Mouse (Mus musculus) hindbrain, embryonic 13.5 days (tissue): ENCODE data around the gene Dkk3. TPM values are rescaled to one million over a fixed set of nuclear protein-coding genes. Genes with fewer than 3 reads are reported as not detected.

Source experiments
- ATAC-seq: fragments of 200-750 bp; cut with Nextera tagmentation; 2 replicates; pipeline ENCODE4 v1.8.0; 2017; ENCODE audit warnings: moderate TSS enrichment; ENCODE audit not compliant: low FRiP score
- H3K27ac ChIP-seq: fragments of 300-500 bp; sonication (generic); 2 replicates; pipeline ENCODE4 v1.5.1; 2015; ENCODE audit warnings: inconsistent platforms, mild to moderate bottlenecking, moderate library complexity
- H3K27me3 ChIP-seq: fragments of 300-500 bp; sonication (generic); 2 replicates; pipeline ENCODE4 v1.6.1; 2015; ENCODE audit warnings: mild to moderate bottlenecking, inconsistent platforms
- H3K36me3 ChIP-seq: fragments of 300-500 bp; sonication (generic); 2 replicates; pipeline ENCODE4 v1.6.1; 2015; ENCODE audit warnings: mild to moderate bottlenecking, inconsistent platforms
- H3K4me1 ChIP-seq: fragments of 300-500 bp; sonication (generic); replicated peaks from 2 replicates; pipeline ENCODE4 v1.6.1; 2015; ENCODE audit warnings: inconsistent platforms
- H3K4me2 ChIP-seq: fragments of 300-500 bp; sonication (generic); 2 replicates; pipeline ENCODE4 v1.6.1; 2015; ENCODE audit warnings: inconsistent platforms, mild to moderate bottlenecking, moderate library complexity
- H3K4me3 ChIP-seq: fragments of 300-500 bp; sonication (generic); 2 replicates; pipeline ENCODE4 v1.5.1; 2015; ENCODE audit warnings: mild to moderate bottlenecking, inconsistent platforms
- H3K9ac ChIP-seq: fragments of 300-500 bp; sonication (generic); 2 replicates; pipeline ENCODE4 v1.6.1; 2015; ENCODE audit warnings: mild to moderate bottlenecking, inconsistent platforms
- H3K9me3 ChIP-seq: fragments of 300-500 bp; sonication (generic); 2 replicates; pipeline ENCODE4 v1.6.1; 2016; ENCODE audit warnings: inconsistent platforms
- WGBS: fragments of 180-500 bp; shearing (Covaris S2); methylation state at CpG from one replicate; pipeline ENCODE4 v1.1.7; 2015; 5-methylcytosine and 5-hydroxymethylcytosine counted together
- polyA plus RNA-seq: library from polyadenylated mRNA; unstranded; fragments of >200 nt; fragmentation: Nextera tagmentation; extraction: Ambion mirVana; gene quantifications from 2 replicates; pipeline ENCODE4 v1.2.1, GENCODE M21; 2015

Dkk3 gene
- polyA plus RNA-seq, 1 experiment from 2014 or later, result 33.4 TPM

DNA sequence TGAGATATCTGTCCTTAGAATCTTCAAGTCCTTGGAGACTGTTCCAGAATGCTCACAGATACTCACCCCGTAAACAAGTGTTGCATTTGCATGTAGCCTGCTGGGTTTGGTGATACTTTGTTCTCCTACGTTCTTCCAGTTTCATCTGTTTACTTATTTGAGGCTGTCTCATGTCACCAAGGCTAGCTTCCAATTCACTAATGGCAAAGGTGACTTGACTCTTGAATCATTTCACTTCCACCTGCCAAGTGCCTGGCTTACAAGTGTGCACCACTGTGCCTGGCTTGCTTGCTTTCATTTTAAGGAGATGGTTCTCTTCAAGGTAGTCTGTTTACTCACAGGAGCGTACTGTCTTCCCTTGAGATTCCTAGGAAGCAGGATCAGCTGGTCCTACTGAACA lies 5.6 kb upstream of the Dkk3 start:
- ATAC-seq, result no peak
- Histone ChIP-seq H3K27ac (no peak overlapping the region), H3K9ac (no peak overlapping the region), H3K4me3 (no peak overlapping the region), H3K4me1 (no peaks in the 10 kb centered on the region), H3K4me2 (no peak overlapping the region), H3K9me3 (no peaks in the 10 kb centered on the region), H3K27me3 (0 out of 2 replicates have a peak, but pooled peaks cover 8% of the 10 kb centered on the region), H3K36me3 (no peaks in the 10 kb centered on the region)
- 87% methylated on average over 3 of the region's 3 CpGs for WGBS

DNA sequence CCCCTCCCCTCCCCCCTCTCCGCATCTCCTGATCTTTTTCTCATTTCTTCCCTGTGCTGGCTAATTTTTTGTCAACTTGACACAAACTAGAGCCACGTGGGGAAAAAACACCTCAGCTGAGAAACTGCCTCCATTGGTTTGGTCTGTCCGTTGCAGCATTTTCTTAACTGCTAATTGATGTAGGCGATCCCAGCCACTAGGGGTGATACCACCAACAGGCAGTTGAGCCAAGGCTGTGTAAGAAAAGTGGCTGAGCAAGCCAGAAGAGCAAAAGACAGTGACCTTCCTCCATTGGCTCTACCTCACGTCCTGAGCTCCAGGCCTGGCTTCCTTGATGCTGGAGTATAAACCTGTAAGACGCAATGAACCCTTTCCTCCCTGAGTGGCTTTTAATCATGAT lies 978 bp upstream of the Dkk3 start:
- H3K9me3 ChIP-seq, result no peaks in the 10 kb centered on the region
- H3K9ac ChIP-seq, result no peak overlapping the region
- no peak overlapping the region for H3K27ac ChIP-seq
- no peak overlapping the region for H3K4me3 ChIP-seq
- peaks cover 29% of the 10 kb centered on the region; the same call in 1 of the 2 replicates for H3K27me3 ChIP-seq
- H3K4me1 ChIP-seq, result peaks cover 25% of the 10 kb centered on the region
- no peaks in the 10 kb centered on the region for H3K36me3 ChIP-seq
- no peak overlapping the region for H3K4me2 ChIP-seq
- ATAC-seq, result no peak
- 29% methylated on average over 5 of the region's 6 CpGs for WGBS

DNA sequence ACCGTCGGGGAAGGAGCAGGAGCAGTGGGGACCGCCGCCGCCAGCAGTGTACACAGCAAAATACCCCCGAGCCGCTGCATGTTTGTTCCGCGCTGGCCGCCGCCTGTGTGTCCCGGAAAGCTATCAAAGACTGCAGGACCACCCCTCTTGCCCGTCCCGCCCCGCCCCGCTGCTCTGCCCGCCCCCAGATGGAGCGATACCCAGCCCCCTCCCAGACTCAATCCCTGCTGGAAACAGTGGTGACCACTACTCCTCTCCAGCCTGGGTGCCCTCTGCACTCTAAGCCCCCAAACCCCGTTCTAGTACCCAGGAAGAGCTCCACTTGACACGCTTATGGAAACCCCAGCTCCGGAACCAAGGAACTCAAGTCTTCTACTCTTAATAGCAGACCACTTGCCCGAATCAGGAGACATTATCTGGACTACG lies 528 bp downstream of the Dkk3 start:
- Histone ChIP-seq H3K9ac (peak overlapping the region; percentile 70), H3K27me3 (peaks cover 29% of the 10 kb centered on the region; the same call in 1 of the 2 replicates), H3K4me2 (peak overlapping the region; percentile 63), H3K4me1 (peaks cover 30% of the 10 kb centered on the region), H3K27ac (peak overlapping the region; percentile 23; the same call in 1 of the 2 replicates), H3K4me3 (peak overlapping the region; percentile 45), H3K36me3 (no peaks in the 10 kb centered on the region), H3K9me3 (no peaks in the 10 kb centered on the region)
- under 1% methylated on average over 21 of the region's 23 CpGs for WGBS
- peak; percentile 55 for ATAC-seq

- peak overlapping the region; percentile 23; the same call in 1 of the 2 replicates for H3K27ac ChIP-seq
- peak overlapping the region; percentile 63 for H3K4me2 ChIP-seq
- peak overlapping the region; percentile 70 for H3K9ac ChIP-seq
- H3K4me3 ChIP-seq, result peak overlapping the region; percentile 45
- H3K27me3 ChIP-seq, result peaks cover 29% of the 10 kb centered on the region; the same call in 1 of the 2 replicates
- H3K36me3 ChIP-seq, result no peaks in the 10 kb centered on the region
- ATAC-seq, result peak; percentile 52
- H3K4me1 ChIP-seq, result peaks cover 30% of the 10 kb centered on the region
- 9% methylated on average over 23 of the region's 23 CpGs for WGBS
- no peaks in the 10 kb centered on the region for H3K9me3 ChIP-seq
Observed at GRCm38 (mm10) chr7:112157584-112158315, 1.1 kb downstream of the Dkk3 start.

- ATAC-seq, result no peak
- Histone ChIP-seq H3K4me1 (peaks cover 30% of the 10 kb centered on the region), H3K9me3 (no peaks in the 10 kb centered on the region), H3K9ac (no peak overlapping the region), H3K27me3 (peaks cover 25% of the 10 kb centered on the region; the same call in 1 of the 2 replicates), H3K4me2 (no peak overlapping the region), H3K36me3 (no peaks in the 10 kb centered on the region), H3K27ac (no peak overlapping the region), H3K4me3 (no peak overlapping the region)
- WGBS, result 52% methylated on average over 1 of the region's 1 CpGs
Observed at GRCm38 (mm10) chr7:112155194-112155593, 3.7 kb downstream of the Dkk3 start.

DNA sequence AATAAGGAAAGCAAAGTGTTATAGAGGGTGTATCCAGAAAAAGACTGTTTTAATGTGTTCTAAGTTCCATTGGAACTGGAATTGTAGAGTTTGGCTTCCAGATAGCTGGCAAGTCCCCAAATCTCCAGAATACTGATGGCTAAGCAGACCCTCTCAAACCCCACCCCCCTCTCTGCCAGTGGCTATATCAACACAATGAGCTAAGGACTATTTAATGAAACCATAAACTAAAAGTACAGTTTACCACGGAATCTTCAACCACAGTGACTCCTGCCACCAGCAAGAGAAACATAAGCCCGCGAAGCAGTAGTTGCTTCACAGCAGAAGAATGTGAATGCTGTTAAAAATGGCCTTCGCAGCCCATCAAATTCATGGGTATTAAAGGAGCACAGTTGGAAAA lies 4.4 kb downstream of the Dkk3 start:
- 82% methylated on average over 4 of the region's 4 CpGs for WGBS
- H3K27ac ChIP-seq, result no peak overlapping the region
- peaks cover 21% of the 10 kb centered on the region; the same call in 1 of the 2 replicates for H3K27me3 ChIP-seq
- no peak overlapping the region for H3K4me3 ChIP-seq
- no peak for ATAC-seq
- no peak overlapping the region for H3K9ac ChIP-seq
- no peaks in the 10 kb centered on the region for H3K36me3 ChIP-seq
- no peak overlapping the region for H3K4me2 ChIP-seq
- peaks cover 30% of the 10 kb centered on the region for H3K4me1 ChIP-seq
- no peaks in the 10 kb centered on the region for H3K9me3 ChIP-seq

GRCm38 (mm10) chr7:112149113-112149512 lies 9.7 kb downstream of the Dkk3 start:
- 92% methylated on average over 10 of the region's 10 CpGs for WGBS
- H3K4me3 ChIP-seq, result no peak overlapping the region
- no peaks in the 10 kb centered on the region for H3K9me3 ChIP-seq
- ATAC-seq, result no peak
- no peak overlapping the region for H3K27ac ChIP-seq
- no peak overlapping the region for H3K9ac ChIP-seq
- H3K27me3 ChIP-seq, result no peaks in the 10 kb centered on the region
- peaks cover 4% of the 10 kb centered on the region for H3K4me1 ChIP-seq
- no peak overlapping the region for H3K4me2 ChIP-seq
- no peaks in the 10 kb centered on the region for H3K36me3 ChIP-seq

- no peaks in the 10 kb centered on the region for H3K27me3 ChIP-seq
- H3K9me3 ChIP-seq, result no peaks in the 10 kb centered on the region
- peaks cover 15% of the 10 kb centered on the region for H3K4me1 ChIP-seq
- H3K36me3 ChIP-seq, result no peaks in the 10 kb centered on the region
- no peak overlapping the region for H3K9ac ChIP-seq
- H3K4me3 ChIP-seq, result no peak overlapping the region
- H3K4me2 ChIP-seq, result no peak overlapping the region
- H3K27ac ChIP-seq, result no peak overlapping the region
- no peak for ATAC-seq
- WGBS, result 80% methylated on average over 2 of the region's 2 CpGs
Observed at GRCm38 (mm10) chr7:112147979-112148378, 10.9 kb downstream of the Dkk3 start.

GRCm38 (mm10) chr7:112144646-112145179 lies 14.1 kb downstream of the Dkk3 start:
- Histone ChIP-seq H3K4me1 (peaks cover 18% of the 10 kb centered on the region), H3K27me3 (no peaks in the 10 kb centered on the region), H3K36me3 (no peaks in the 10 kb centered on the region), H3K27ac (no peak overlapping the region), H3K4me3 (no peak overlapping the region), H3K9me3 (no peaks in the 10 kb centered on the region), H3K9ac (no peak overlapping the region), H3K4me2 (no peak overlapping the region)
- 64% methylated on average over 11 of the region's 11 CpGs for WGBS
- no peak for ATAC-seq

- H3K27ac ChIP-seq, result 0 out of 2 replicates have a peak overlapping the region, but pooled peaks have one; percentile 35
- no peaks in the 10 kb centered on the region for H3K36me3 ChIP-seq
- H3K4me1 ChIP-seq, result peaks cover 18% of the 10 kb centered on the region
- no peaks in the 10 kb centered on the region for H3K9me3 ChIP-seq
- H3K27me3 ChIP-seq, result no peaks in the 10 kb centered on the region
- WGBS, result 50% methylated on average over 4 of the region's 4 CpGs
- no peak overlapping the region for H3K9ac ChIP-seq
- H3K4me3 ChIP-seq, result no peak overlapping the region
- no peak overlapping the region for H3K4me2 ChIP-seq
- 0 out of 2 replicates have a peak, but pooled peaks have one; percentile 28 for ATAC-seq
Observed at GRCm38 (mm10) chr7:112143978-112144377, 14.9 kb downstream of the Dkk3 start.

DNA sequence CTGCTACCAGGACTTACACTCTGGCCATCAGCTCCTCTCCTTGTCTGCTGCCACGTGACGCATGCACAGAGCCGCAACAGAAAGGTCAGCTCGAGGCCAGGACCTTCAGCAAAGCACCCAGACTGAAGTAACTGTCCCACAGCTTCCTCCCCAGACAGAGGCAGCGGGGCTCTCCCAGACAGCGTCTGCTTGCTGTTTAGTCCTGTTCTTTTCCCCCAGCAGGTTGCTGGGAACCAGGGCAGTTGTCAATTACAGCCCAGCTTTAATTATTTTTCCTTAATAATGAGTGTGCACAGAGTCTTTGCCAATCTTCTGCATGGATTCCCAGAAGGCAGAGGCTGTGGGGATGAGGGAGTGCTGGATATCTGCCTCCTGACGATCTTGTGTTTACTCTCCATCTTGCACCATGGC lies 15.8 kb downstream of the Dkk3 start:
- no peaks in the 10 kb centered on the region for H3K36me3 ChIP-seq
- H3K9ac ChIP-seq, result no peak overlapping the region
- H3K27ac ChIP-seq, result peak overlapping the region; percentile 9; the same call in 1 of the 2 replicates
- WGBS, result 49% methylated on average over 7 of the region's 7 CpGs
- peaks cover 18% of the 10 kb centered on the region for H3K4me1 ChIP-seq
- no peak overlapping the region for H3K4me2 ChIP-seq
- H3K9me3 ChIP-seq, result no peaks in the 10 kb centered on the region
- H3K4me3 ChIP-seq, result no peak overlapping the region
- H3K27me3 ChIP-seq, result no peaks in the 10 kb centered on the region
- ATAC-seq, result peak; percentile 54; the same call in 1 of the 2 replicates

GRCm38 (mm10) chr7:112142616-112143015 lies 16.2 kb downstream of the Dkk3 start:
- Histone ChIP-seq H3K36me3 (no peaks in the 10 kb centered on the region), H3K27ac (no peak overlapping the region), H3K4me1 (peaks cover 18% of the 10 kb centered on the region), H3K9ac (no peak overlapping the region), H3K9me3 (no peaks in the 10 kb centered on the region), H3K4me3 (no peak overlapping the region), H3K4me2 (no peak overlapping the region), H3K27me3 (no peaks in the 10 kb centered on the region)
- WGBS, result 69% methylated on average over 3 of the region's 3 CpGs
- ATAC-seq, result no peak
